Mouse (Mus musculus) heart, adult 8-10 months (tissue): ENCODE results near the gene Gpr176. TPM values are rescaled to one million over a fixed set of nuclear protein-coding genes. Genes with fewer than 3 reads are reported as not detected.

Experiments used
- DNase-seq: peaks from one replicate; pipeline ENCODE4 v3.0.0; 2022; ENCODE audit warnings: low spot score
- total RNA-seq, 4 experiments: library from RNA; stranded (reverse); gene quantifications; 2 replicates each; pipeline ENCODE4 v1.2.4; 2022

Gene Gpr176
- total RNA-seq: under 1 TPM in 2 of 4 experiments, not detected in 2; 0.08 to 0.11 TPM

- no peak for DNase-seq
Measured at GRCm38 (mm10) chr2:118372901-118373571, at the start of gene Gpr176. TSS of gene Gpr176 (minus strand) at chr2:118373419.

- DNase-seq: peak; percentile 53
Measured at GRCm38 (mm10) chr2:118422385-118422784, 49.2 kb upstream of the Gpr176 start.

DNA sequence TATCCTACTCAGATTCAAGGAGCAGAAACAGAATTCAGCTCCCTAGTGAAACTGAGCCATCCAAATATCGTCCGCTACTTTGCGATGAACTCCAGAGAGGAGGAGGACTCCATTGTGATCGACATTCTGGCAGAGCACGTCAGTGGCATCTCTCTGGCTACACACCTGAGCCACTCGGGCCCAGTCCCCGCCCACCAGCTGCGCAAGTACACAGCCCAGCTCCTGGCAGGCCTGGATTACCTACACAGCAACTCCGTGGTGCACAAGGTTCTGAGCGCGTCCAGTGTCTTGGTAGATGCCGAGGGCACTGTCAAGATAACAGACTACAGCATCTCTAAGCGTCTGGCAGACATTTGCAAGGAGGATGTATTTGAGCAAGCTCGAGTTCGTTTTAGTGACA is 48.7 kb upstream of the Gpr176 start:
- DNase-seq: no peak

DNA sequence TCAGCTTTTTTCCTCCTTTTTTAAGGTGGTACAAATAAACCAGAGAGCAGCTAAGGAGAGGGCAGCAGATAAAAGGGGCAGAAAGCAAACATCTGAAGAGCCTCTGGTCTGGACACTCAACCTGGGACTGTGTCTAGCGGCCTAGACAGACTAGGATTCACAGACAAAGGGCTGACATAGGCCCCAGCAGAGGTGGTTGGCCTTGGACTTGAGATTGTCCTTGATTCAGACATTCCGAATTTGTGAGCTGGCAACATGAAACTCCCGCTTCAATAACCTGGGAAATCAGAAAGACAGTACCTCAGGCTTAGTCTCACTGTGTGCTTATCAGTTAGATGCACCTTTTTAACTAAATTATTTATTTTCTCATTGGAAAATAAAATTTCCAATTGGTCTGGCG is 44.9 kb upstream of the Gpr176 start:
- DNase-seq: no peak

- no peak for DNase-seq
Measured at GRCm38 (mm10) chr2:118415601-118416355, 42.6 kb upstream of the Gpr176 start.

DNA sequence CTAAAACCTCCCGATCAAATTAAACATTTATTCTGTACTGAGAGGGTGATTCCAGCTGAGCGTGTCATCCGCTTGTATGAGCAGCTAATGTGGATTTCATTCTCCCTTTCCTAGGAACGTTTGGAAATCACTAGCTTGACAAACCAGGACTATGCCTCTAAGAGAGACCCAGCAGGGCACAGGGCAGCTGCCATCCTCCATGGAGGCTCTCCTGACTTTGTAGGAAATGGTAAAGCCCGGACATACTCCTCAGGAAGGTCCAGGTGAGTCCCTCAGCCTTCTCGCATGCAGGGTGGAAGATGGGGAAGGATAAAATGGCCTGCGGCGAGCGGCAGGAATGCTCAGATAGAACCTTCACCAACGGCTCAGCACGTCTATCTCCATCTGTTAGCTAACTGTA is 39.6 kb upstream of the Gpr176 start:
- DNase-seq: no peak

GRCm38 (mm10) chr2:118408336-118408895 is 35.2 kb upstream of the Gpr176 start:
- DNase-seq: no peak

GRCm38 (mm10) chr2:118406811-118407210 is 33.6 kb upstream of the Gpr176 start:
- DNase-seq: no peak

GRCm38 (mm10) chr2:118405568-118405967 is 32.3 kb upstream of the Gpr176 start:
- no peak for DNase-seq

DNA sequence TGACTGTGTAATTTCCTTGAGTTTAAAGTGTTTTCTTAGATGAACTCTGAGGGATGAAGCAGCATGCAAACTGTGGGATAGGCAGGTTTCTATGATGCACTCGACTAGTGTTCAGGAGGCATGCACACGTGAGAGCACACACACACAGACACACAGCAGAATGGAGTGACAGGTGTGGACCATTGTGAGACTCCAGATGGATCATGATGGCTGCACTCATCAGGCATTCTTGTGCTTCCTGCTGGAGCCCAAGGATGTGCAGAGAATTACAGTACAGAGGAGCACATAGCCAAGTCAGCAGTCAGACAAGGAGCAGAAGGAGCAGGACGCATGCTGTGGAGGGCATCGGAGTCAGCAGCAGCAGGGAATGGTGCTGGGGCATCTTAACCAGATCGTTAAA is 31.1 kb upstream of the Gpr176 start:
- DNase-seq: no peak

- DNase-seq: no peak
Measured at GRCm38 (mm10) chr2:118401834-118402727, 28.9 kb upstream of the Gpr176 start.

DNA sequence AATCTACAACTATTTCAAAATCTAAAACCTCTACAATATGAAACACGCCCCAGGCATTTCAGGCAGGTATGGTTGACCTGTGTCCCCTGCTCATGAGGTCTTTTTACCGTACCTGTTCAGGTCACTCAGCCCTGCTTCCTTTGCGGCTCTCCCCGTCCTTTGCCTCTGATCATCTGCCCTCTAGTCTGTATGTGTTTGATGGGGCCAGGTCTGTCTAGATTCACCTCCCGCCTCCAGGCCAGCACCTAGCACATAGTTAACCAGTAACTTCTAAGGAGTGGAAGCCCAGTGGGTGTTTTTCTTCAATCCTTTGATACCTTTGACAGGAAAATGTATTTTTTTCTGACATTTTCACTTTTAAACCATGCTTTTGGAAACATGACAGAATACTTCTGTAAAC is 26.5 kb upstream of the Gpr176 start:
- DNase-seq: no peak

GRCm38 (mm10) chr2:118391201-118391600 is 18.0 kb upstream of the Gpr176 start:
- no peak for DNase-seq

- no peak for DNase-seq
Measured at GRCm38 (mm10) chr2:118390072-118390471, 16.9 kb upstream of the Gpr176 start.

- DNase-seq: no peak
Measured at GRCm38 (mm10) chr2:118389569-118389968, 16.4 kb upstream of the Gpr176 start.

- DNase-seq: peak; percentile 97
Measured at GRCm38 (mm10) chr2:118388341-118389335, 15.4 kb upstream of the Gpr176 start, which contains the start of gene Eif2ak4. TSS of gene Eif2ak4 (plus strand) at chr2:118388618.

DNA sequence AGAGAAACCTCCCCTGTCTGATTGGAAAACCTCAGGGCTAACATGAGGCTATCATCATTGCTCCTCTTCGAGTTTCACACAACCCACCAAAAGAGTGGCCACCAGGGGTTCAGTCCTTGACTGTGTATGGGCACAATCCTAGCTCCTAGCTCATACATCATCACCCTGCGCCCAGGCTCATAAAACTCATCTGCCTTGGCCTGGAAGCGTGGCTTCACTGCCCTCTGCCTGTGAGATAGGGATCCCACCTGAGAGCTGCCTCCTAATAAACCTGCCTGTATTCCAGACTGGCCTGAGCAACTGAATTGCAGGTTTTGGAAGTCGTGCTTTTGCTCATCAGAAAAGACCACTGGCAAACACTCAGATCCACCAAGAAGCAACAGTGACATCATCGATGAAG is 10.2 kb upstream of the Gpr176 start:
- DNase-seq: no peak

DNA sequence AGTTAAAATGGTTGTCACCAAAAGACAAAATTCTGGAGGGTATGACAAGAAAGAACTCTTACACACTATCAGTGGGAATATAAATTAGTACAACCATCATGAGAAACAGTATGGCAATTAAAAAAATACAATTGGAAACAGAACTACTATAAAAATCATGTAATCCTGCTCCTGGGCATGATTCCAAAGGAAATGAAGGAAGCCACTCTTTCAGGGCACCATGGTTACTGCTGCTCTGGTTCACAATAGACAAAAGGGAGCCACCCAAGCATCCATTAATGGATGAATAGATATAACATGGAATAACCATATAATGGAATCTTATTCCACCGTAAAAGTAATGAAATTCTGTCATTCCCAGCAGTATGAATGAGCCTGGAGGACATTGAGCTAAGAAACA is 6.5 kb upstream of the Gpr176 start:
- DNase-seq: no peak

DNA sequence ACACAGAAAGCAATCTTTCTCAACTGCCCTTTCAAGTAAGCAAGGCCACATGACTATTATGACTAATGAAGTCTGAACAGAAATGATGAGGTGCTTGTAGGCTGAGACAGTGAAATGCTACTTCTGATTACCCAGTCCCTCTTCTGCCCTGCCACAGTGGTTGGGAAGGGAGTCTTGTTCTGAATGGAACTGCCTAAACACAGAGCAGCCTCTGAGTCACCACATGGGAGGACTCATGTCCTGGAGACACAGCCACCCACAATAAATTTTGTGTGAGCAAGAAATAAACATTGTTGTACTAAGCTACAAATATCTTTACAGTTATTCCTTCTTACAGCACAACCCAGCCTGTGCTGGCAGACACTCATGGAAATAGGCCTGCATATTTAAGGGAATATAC is 2.7 kb upstream of the Gpr176 start:
- DNase-seq: no peak

DNA sequence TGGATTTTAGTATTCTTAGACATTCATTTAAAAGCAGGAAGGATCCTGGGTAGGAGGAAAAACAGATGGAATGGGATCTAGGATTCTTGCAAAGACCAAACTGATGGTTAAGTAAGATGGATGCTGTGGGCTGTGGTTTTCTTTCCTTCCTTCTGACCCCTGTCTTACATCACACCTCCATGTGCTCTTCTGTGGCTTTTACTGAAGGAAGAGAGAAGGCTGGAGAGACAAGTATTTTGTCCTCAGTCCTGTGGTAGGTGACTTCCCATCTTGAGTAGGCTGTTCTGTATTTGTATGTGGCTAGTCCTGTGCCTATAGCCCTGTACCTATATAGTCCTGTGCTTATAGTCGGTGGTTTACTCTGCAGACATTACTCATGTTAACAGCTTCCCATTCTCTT is 2.3 kb upstream of the Gpr176 start:
- DNase-seq: no peak
